In genomic region chr5:23863166-23864053, GRCm38 (mm10) we compare ENCODE assay signal across 14 mouse cellular contexts. TPM values are rescaled to one million over a fixed set of nuclear protein-coding genes. Genes with fewer than 3 reads are reported as not detected.
DNase-seq lines count a peak whose midpoint lies in the region; ATAC-seq and TF ChIP-seq lines count a peak whose summit lies in the region.
"Had no signal": no experiment of that assay in that cellular context is flagged by ENCODE, and none has a peak within 500 bp of the region (broad histone marks: within the 10 kb centered on the region; RNA-seq: fewer than 3 reads in every experiment).

No protein-coding gene starts in this region.

- H3K27me3 ChIP-seq in heart, embryonic 13.5 days (replicated peaks), result no peaks in the 10 kb centered on the region
- H3K27me3 ChIP-seq in limb, embryonic 12.5 days, result no peaks in the 10 kb centered on the region
- no peaks in the 10 kb centered on the region for H3K27me3 ChIP-seq in limb, embryonic 10.5 days (ENCODE audit: low read depth, poor library complexity, severe bottlenecking)
- H3K27me3 ChIP-seq in lung, postnatal 0 days (replicated peaks; ENCODE audit: insufficient read depth, low read length), result no peaks in the 10 kb centered on the region

- H3K4me2 ChIP-seq in heart, embryonic 13.5 days, result no peak overlapping the region
- H3K4me2 ChIP-seq in limb, embryonic 12.5 days, result no peak overlapping the region
- no peak overlapping the region for H3K4me2 ChIP-seq in lung, postnatal 0 days (replicated peaks; ENCODE audit: low read depth, low read length)
- H3K4me2 ChIP-seq: liver, embryonic 11.5 days had no signal

- no peak for TF ChIP-seq EP300 in lung, postnatal 0 days (IDR thresholded peaks at IDR 0.05)

- H3K27ac ChIP-seq in heart, embryonic 13.5 days (replicated peaks), result peak overlapping the region; percentile 65
- H3K27ac ChIP-seq in limb, embryonic 12.5 days, result 0 out of 2 replicates have a peak overlapping the region, but pooled peaks have one; percentile 29
- H3K27ac ChIP-seq in limb, embryonic 10.5 days, result no peak overlapping the region
- peak overlapping the region; percentile 39 for H3K27ac ChIP-seq in lung, postnatal 0 days (ENCODE audit: low read length)
- H3K27ac ChIP-seq: left cerebral cortex, adult 2 months had no signal

- no peak for TF ChIP-seq CTCF in lung, postnatal 0 days (IDR thresholded peaks at IDR 0.05)

- no peak for ATAC-seq in heart, embryonic 13.5 days (ENCODE audit: extremely low read depth, insufficient number of reproducible peaks, low FRiP score, low TSS enrichment)
- ATAC-seq in limb, embryonic 12.5 days (ENCODE audit: insufficient number of reproducible peaks, insufficient read depth, low FRiP score, low TSS enrichment, low read depth), result no peak
- ATAC-seq in lung, postnatal 0 days, result peak; percentile 57
- ATAC-seq: forebrain, embryonic 16.5 days had no signal

- 69% methylated on average over 7 of the region's 7 CpGs for WGBS in heart, embryonic 13.5 days
- 82% methylated on average over 7 of the region's 7 CpGs for WGBS in limb, embryonic 12.5 days
- 81% methylated on average over 7 of the region's 7 CpGs for whole genome bisulfite sequencing in limb, embryonic 10.5 days
- 59% methylated on average over 7 of the region's 7 CpGs for WGBS in lung, postnatal 0 days

- peaks cover 27% of the 10 kb centered on the region for H3K4me1 ChIP-seq in heart, embryonic 13.5 days
- 0 out of 2 replicates have a peak, but pooled peaks cover 7% of the 10 kb centered on the region for H3K4me1 ChIP-seq in limb, embryonic 12.5 days (replicated peaks)
- no peaks in the 10 kb centered on the region for H3K4me1 ChIP-seq in limb, embryonic 10.5 days
- peaks cover 4% of the 10 kb centered on the region; the same call in 1 of the 2 replicates for H3K4me1 ChIP-seq in lung, postnatal 0 days (ENCODE audit: insufficient read depth, low read depth, low read length)

- H3K4me3 ChIP-seq in heart, embryonic 13.5 days, result no peak overlapping the region
- H3K4me3 ChIP-seq in limb, embryonic 12.5 days (replicated peaks), result no peak overlapping the region
- no peak overlapping the region for H3K4me3 ChIP-seq in limb, embryonic 10.5 days
- no peak overlapping the region for H3K4me3 ChIP-seq in lung, postnatal 0 days (ENCODE audit: low read depth, low read length)
- H3K4me3 ChIP-seq: left cerebral cortex, adult 2 months had no signal

- no peak for DNase-seq in heart, postnatal 4 days
- no peak for DNase-seq in limb, embryonic 10.5 days (ENCODE audit: low spot score)
- peak; percentile 53 for DNase-seq in lung, postnatal 0 days (ENCODE audit: low spot score)
- DNase-seq in testis, postnatal 10 days (ENCODE audit: low spot score), result peak; percentile 37
- no peak for DNase-seq in embryo, embryonic 11 days
- DNase-seq in T-cell, adult 2 months (ENCODE audit: low spot score), result no peak
- DNase-seq: adrenal gland, adult 2 months; cerebellum, adult 2 months; right cerebral cortex, adult 18-20 months had no signal

- H3K36me3 ChIP-seq in heart, embryonic 13.5 days, result peaks cover 24% of the 10 kb centered on the region
- peaks cover 22% of the 10 kb centered on the region for H3K36me3 ChIP-seq in limb, embryonic 12.5 days
- peaks cover 36% of the 10 kb centered on the region for H3K36me3 ChIP-seq in limb, embryonic 10.5 days
- no peaks in the 10 kb centered on the region for H3K36me3 ChIP-seq in lung, postnatal 0 days (ENCODE audit: insufficient read depth, low read length)

- no peaks in the 10 kb centered on the region for H3K9me3 ChIP-seq in heart, embryonic 13.5 days
- H3K9me3 ChIP-seq in limb, embryonic 12.5 days, result no peaks in the 10 kb centered on the region
- no peaks in the 10 kb centered on the region for H3K9me3 ChIP-seq in limb, embryonic 10.5 days (replicated peaks)
- H3K9me3 ChIP-seq in lung, postnatal 0 days (ENCODE audit: low read length), result no peaks in the 10 kb centered on the region

- no peak overlapping the region for H3K9ac ChIP-seq in heart, embryonic 13.5 days
- H3K9ac ChIP-seq in limb, embryonic 12.5 days (replicated peaks), result no peak overlapping the region
- no peak overlapping the region for H3K9ac ChIP-seq in lung, postnatal 0 days (replicated peaks; ENCODE audit: low read depth)

RNA-seq across cellular contexts. Expression of gene Tomm7, which starts 19.4 kb away (rescaled TPM):
- 92.0 and 100 TPM in 2 replicates for polyA plus RNA-seq in heart, embryonic 13.5 days (2015; fragmentation: Nextera tagmentation; extraction: Ambion mirVana)
- total RNA-seq in heart, postnatal 4 days (2021), result 10 to 100 TPM; 85.6 to 96.9 TPM
- 141 and 147 TPM in 2 replicates for polyA plus RNA-seq in limb, embryonic 12.5 days (2016; fragmentation: Nextera tagmentation; extraction: Ambion mirVana)
- 140 and 161 TPM in 2 replicates for polyA plus RNA-seq in limb, embryonic 10.5 days (2016; fragmentation: Nextera tagmentation; extraction: Ambion mirVana)
- 96.7 and 102 TPM in 2 replicates for polyA plus RNA-seq in lung, postnatal 0 days (2015; fragmentation: Nextera tagmentation; extraction: Ambion mirVana)

Comparison
In these comparisons a context has a peak if more than half of its experiments do, and no peak if none do; other contexts are left out.
1. DNase-seq: peak in lung, postnatal 0 days (single experiment) and testis, postnatal 10 days (single experiment); none in heart, postnatal 4 days (single experiment), limb, embryonic 10.5 days (single experiment), embryo, embryonic 11 days (single experiment) and T-cell, adult 2 months (single experiment).